Mouse (Mus musculus): ENCODE results near the gene Pak4.

DNA sequence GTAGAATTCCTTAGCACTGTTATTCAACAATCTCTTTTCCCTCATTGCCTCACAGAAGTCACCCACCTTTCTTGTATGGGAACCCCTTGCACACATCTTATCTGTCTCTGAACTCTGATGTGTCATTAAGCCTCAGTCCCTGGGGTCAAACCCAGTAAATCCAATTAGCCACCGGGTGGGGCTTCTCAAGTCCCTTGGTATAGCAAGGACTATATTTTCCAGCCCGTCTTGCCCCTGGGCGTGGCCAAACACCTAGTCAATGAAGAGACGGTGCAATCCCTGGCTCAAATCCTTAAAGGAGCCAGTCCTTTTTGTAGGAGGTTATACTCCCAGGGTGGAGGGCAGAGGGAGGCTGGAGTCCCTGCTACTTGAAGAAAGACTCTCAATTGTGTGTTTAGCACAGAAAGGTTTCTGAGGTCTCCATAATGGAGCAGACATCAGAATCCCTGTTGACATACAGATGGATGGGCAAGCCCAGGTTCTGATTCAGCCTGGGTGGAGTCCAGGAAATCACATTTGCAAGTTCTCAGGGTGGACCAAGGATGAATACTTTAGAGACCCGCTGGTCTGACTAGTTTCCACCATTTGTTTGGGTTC is 41.9 kb downstream of the Pak4 start:
- TF ChIP-seq CTCF (IDR thresholded peaks at IDR 0.05; ENCODE audit: insufficient read depth, low read depth, low read length), result no peak
- no peak for TF ChIP-seq POLR2A (IDR thresholded peaks at IDR 0.05; ENCODE audit: insufficient read depth, low read depth, low read length)
